Mouse (Mus musculus): ENCODE results near the gene Hjurp.

GRCm38 (mm10) chr1:88231803-88232499 is 45.5 kb downstream of the Hjurp start:
- TF ChIP-seq CTCF (conservative IDR thresholded peaks at IDR 0.05; ENCODE audit: insufficient read depth, insufficient read length, low read depth, low read length) (no peak), POLR2A (IDR thresholded peaks at IDR 0.05; ENCODE audit: low read depth, low read length) (no peak)

Data from kidney, adult 2 months (tissue).